Mouse (Mus musculus) testis, adult 2 months (tissue): Measurements from ENCODE around the gene Gm15319. TPM values are rescaled to one million over a fixed set of nuclear protein-coding genes. Genes with fewer than 3 reads are reported as not detected.
"Not testable (repeated sequence)": the region's sequence is repeated elsewhere in the genome, so short reads cannot be mapped to it uniquely, and the experiment has no call there.

Experiments
- H3K27ac ChIP-seq: fragments of 200-500 bp; 2 replicates; pipeline ENCODE4 v1.5.1; 2012; ENCODE audit warnings: low read depth, low read length; ENCODE audit not compliant: control insufficient read depth, insufficient read depth
- H3K27me3 ChIP-seq: fragments of 200-500 bp; 2 replicates; pipeline ENCODE4 v1.6.1; 2012; ENCODE audit warnings: mild to moderate bottlenecking, low read length, moderate library complexity; ENCODE audit not compliant: control insufficient read depth, insufficient read depth
- H3K36me3 ChIP-seq: fragments of 200-500 bp; 2 replicates; pipeline ENCODE4 v1.6.1; 2012; ENCODE audit warnings: mild to moderate bottlenecking, low read length; ENCODE audit not compliant: control insufficient read depth, insufficient read depth
- H3K4me1 ChIP-seq: fragments of 200-500 bp; 2 replicates; pipeline ENCODE4 v1.6.1; 2012; ENCODE audit warnings: low read length; ENCODE audit not compliant: control insufficient read depth, insufficient read depth
- H3K4me3 ChIP-seq: fragments of 200-500 bp; 2 replicates; pipeline ENCODE4 v1.5.1; 2012; ENCODE audit warnings: low read depth, mild to moderate bottlenecking, low read length, moderate library complexity, mixed read lengths; ENCODE audit not compliant: control insufficient read depth
- polyA plus RNA-seq: library from polyadenylated mRNA; depleted of rRNA; stranded (reverse); fragments of >200 nt; gene quantifications from 2 replicates; pipeline ENCODE4 v1.2.3, GENCODE M21; 2012

The Gm15319 gene
- polyA plus RNA-seq, 1 experiment = 34.8 TPM

GRCm38 (mm10) chr8:20379650-20380436 lies 16.8 kb upstream of the Gm15319 start:
- not testable (repeated sequence) for H3K36me3 ChIP-seq, H3K27me3 ChIP-seq, H3K4me1 ChIP-seq, H3K4me3 ChIP-seq, H3K27ac ChIP-seq

GRCm38 (mm10) chr8:20378786-20379649 lies 16.0 kb upstream of the Gm15319 start:
- not testable (repeated sequence) for H3K4me3 ChIP-seq, H3K36me3 ChIP-seq, H3K27me3 ChIP-seq, H3K27ac ChIP-seq, H3K4me1 ChIP-seq

- H3K36me3 ChIP-seq, H3K27me3 ChIP-seq, H3K27ac ChIP-seq, H3K4me1 ChIP-seq, H3K4me3 ChIP-seq: not testable (repeated sequence)
These were observed 15.3 kb upstream of the Gm15319 start for GRCm38 (mm10) chr8:20378353-20378752.

- not testable (repeated sequence) for H3K27ac ChIP-seq, H3K36me3 ChIP-seq, H3K27me3 ChIP-seq, H3K4me1 ChIP-seq, H3K4me3 ChIP-seq
These were observed 12.7 kb upstream of the Gm15319 start for GRCm38 (mm10) chr8:20375698-20376097.

GRCm38 (mm10) chr8:20356386-20356785 lies 6.6 kb downstream of the Gm15319 start:
- H3K4me1 ChIP-seq, H3K4me3 ChIP-seq, H3K27me3 ChIP-seq, H3K27ac ChIP-seq, H3K36me3 ChIP-seq: not testable (repeated sequence)

GRCm38 (mm10) chr8:20353579-20353978 lies 9.4 kb downstream of the Gm15319 start:
- H3K27me3 ChIP-seq, H3K36me3 ChIP-seq, H3K4me3 ChIP-seq, H3K4me1 ChIP-seq, H3K27ac ChIP-seq: not testable (repeated sequence)

- H3K4me1 ChIP-seq, H3K27ac ChIP-seq, H3K36me3 ChIP-seq, H3K4me3 ChIP-seq, H3K27me3 ChIP-seq: not testable (repeated sequence)
These were observed 60.3 kb downstream of the Gm15319 start for GRCm38 (mm10) chr8:20302759-20303158.

- not testable (repeated sequence) for H3K27me3 ChIP-seq, H3K36me3 ChIP-seq, H3K4me3 ChIP-seq
These were observed 63.0 kb downstream of the Gm15319 start for GRCm38 (mm10) chr8:20300042-20300441.

GRCm38 (mm10) chr8:20297939-20298505 lies 65.0 kb downstream of the Gm15319 start:
- not testable (repeated sequence) for H3K4me1 ChIP-seq, H3K36me3 ChIP-seq, H3K27me3 ChIP-seq, H3K27ac ChIP-seq, H3K4me3 ChIP-seq

More at GRCm38 (mm10) chr8:20300042-20300441, 63.0 kb downstream of the Gm15319 start:
- not testable (repeated sequence) for H3K27ac ChIP-seq, H3K4me1 ChIP-seq
